Mouse (Mus musculus) midbrain, embryonic 13.5 days (tissue): Measurements from ENCODE around the gene Dirc2. TPM values are rescaled to one million over a fixed set of nuclear protein-coding genes. Genes with fewer than 3 reads are reported as not detected.

ENCODE experiments used
- ATAC-seq: fragments of 200-750 bp; cut with Nextera tagmentation; 2 replicates; pipeline ENCODE4 v1.8.0; 2017; ENCODE audit warnings: mild to moderate bottlenecking, moderate TSS enrichment, moderate library complexity
- H3K27ac ChIP-seq: fragments of 300-500 bp; sonication (generic); 2 replicates; pipeline ENCODE4 v1.5.1; 2015; ENCODE audit warnings: inconsistent platforms, mild to moderate bottlenecking, moderate library complexity
- H3K27me3 ChIP-seq: fragments of 300-500 bp; sonication (generic); 2 replicates; pipeline ENCODE4 v1.6.1; 2015; ENCODE audit warnings: mild to moderate bottlenecking, inconsistent platforms
- H3K36me3 ChIP-seq: fragments of 300-500 bp; sonication (generic); 2 replicates; pipeline ENCODE4 v1.6.1; 2015; ENCODE audit warnings: mild to moderate bottlenecking, inconsistent platforms
- H3K4me1 ChIP-seq: fragments of 300-500 bp; sonication (generic); replicated peaks from 2 replicates; pipeline ENCODE4 v1.6.1; 2015; ENCODE audit warnings: inconsistent platforms
- H3K4me2 ChIP-seq: fragments of 300-500 bp; sonication (generic); replicated peaks from 2 replicates; pipeline ENCODE4 v1.6.1; 2015; ENCODE audit warnings: moderate library complexity, mild to moderate bottlenecking, inconsistent platforms
- H3K4me3 ChIP-seq: fragments of 300-500 bp; sonication (generic); replicated peaks from 2 replicates; pipeline ENCODE4 v1.5.1; 2015; ENCODE audit warnings: mild to moderate bottlenecking, inconsistent platforms
- H3K9ac ChIP-seq: fragments of 300-500 bp; sonication (generic); replicated peaks from 2 replicates; pipeline ENCODE4 v1.6.1; 2015; ENCODE audit warnings: mild to moderate bottlenecking, inconsistent platforms
- H3K9me3 ChIP-seq: fragments of 300-500 bp; sonication (generic); 2 replicates; pipeline ENCODE4 v1.6.1; 2016; ENCODE audit warnings: mild to moderate bottlenecking, inconsistent platforms
- WGBS: fragments of 180-500 bp; shearing (Covaris S2); methylation state at CpG from one replicate; pipeline ENCODE4 v1.1.7; 2015; 5-methylcytosine and 5-hydroxymethylcytosine counted together
- polyA plus RNA-seq: library from polyadenylated mRNA; unstranded; fragments of >200 nt; fragmentation: Nextera tagmentation; extraction: Ambion mirVana; gene quantifications from 2 replicates; pipeline ENCODE4 v1.2.1, GENCODE M21; 2015

Gene Dirc2
- polyA plus RNA-seq, 1 experiment from 2014 or later = 27.9 TPM

DNA sequence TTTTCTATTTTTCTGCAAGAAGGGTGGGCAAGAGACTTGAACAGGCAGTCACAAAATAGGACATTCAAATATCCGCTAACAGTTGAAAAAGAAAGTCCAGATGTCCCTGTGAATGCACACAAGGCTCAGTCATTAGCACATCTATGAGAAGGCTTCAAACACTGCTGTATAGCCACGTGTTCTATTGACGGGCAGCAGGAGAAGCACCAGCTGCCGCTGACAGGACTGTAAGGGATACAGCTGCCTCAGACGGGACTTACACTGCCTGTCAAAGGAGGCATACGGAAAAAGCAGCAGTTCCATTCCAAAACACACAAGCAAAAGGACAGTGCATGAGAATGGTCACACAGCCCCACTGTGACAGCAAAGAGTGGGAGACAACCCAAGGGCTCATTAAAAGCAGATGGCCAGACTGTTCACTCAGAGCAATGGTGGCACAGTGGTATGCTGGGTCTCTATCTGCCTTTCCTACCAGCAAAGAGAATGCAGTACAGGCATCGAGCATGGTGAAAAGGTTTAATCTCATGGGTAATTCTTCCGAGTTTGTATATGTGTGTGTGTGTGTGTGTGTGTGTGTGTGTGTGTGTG is 39.9 kb downstream of the Dirc2 start:
- no peak overlapping the region for H3K4me3 ChIP-seq
- H3K4me1 ChIP-seq = peaks cover 11% of the 10 kb centered on the region
- H3K4me2 ChIP-seq = no peak overlapping the region
- no peaks in the 10 kb centered on the region for H3K27me3 ChIP-seq
- H3K9ac ChIP-seq = 0 out of 2 replicates have a peak overlapping the region, but pooled peaks have one; percentile 32
- peaks cover 22% of the 10 kb centered on the region for H3K36me3 ChIP-seq
- H3K9me3 ChIP-seq = no peaks in the 10 kb centered on the region
- peak overlapping the region; percentile 70 for H3K27ac ChIP-seq
- WGBS = 15% methylated on average over 8 of the region's 8 CpGs
- ATAC-seq = peak; percentile 96

DNA sequence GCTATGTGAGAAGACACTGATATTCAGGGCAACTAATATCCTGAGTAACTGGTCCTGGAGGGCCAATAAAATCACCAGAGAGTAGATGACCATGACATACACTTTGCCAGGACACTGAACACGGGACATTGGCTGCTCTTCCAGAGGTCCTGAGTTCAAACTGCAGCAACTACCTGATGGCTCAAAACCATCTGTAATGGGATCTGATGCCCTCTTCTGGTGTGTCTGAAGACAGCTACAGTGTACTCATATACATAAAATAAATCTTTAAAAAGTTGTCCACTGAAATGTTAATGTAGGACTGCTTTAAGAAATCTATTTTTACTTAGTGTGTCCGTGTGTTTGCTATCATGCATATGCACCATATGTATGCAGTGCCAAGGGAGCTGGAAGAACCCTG is 42.6 kb downstream of the Dirc2 start:
- no peak overlapping the region for H3K27ac ChIP-seq
- H3K4me2 ChIP-seq = no peak overlapping the region
- H3K4me3 ChIP-seq = no peak overlapping the region
- H3K9me3 ChIP-seq = no peaks in the 10 kb centered on the region
- peaks cover 16% of the 10 kb centered on the region for H3K36me3 ChIP-seq
- H3K9ac ChIP-seq = no peak overlapping the region
- ATAC-seq = no peak
- H3K4me1 ChIP-seq = peaks cover 11% of the 10 kb centered on the region
- H3K27me3 ChIP-seq = no peaks in the 10 kb centered on the region
- 89% methylated on average over 2 of the region's 2 CpGs for WGBS

DNA sequence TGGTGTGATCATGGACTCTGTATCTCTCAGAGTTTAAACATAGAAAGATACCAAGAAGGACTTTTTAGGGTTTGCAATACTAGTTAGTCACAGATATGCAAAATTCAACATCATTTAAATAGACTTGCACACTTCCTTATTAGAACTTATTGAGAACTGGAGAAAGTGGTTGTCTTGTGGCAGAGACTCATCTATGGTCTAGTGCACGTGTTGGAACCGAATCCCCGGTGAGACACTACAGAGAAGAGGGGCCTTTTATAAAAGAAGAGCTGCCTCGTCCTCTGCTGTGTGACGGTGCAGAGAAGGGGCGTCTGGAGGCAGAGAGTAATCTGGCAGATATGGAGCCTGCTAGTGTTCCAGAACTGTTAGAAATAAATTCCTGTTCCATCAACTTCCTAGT is 44.6 kb downstream of the Dirc2 start:
- no peaks in the 10 kb centered on the region for H3K9me3 ChIP-seq
- H3K4me2 ChIP-seq = no peak overlapping the region
- H3K4me1 ChIP-seq = peaks cover 11% of the 10 kb centered on the region
- H3K36me3 ChIP-seq = peaks cover 16% of the 10 kb centered on the region
- no peaks in the 10 kb centered on the region for H3K27me3 ChIP-seq
- WGBS = 55% methylated on average over 6 of the region's 6 CpGs
- H3K9ac ChIP-seq = no peak overlapping the region
- H3K27ac ChIP-seq = no peak overlapping the region
- ATAC-seq = no peak
- H3K4me3 ChIP-seq = no peak overlapping the region

DNA sequence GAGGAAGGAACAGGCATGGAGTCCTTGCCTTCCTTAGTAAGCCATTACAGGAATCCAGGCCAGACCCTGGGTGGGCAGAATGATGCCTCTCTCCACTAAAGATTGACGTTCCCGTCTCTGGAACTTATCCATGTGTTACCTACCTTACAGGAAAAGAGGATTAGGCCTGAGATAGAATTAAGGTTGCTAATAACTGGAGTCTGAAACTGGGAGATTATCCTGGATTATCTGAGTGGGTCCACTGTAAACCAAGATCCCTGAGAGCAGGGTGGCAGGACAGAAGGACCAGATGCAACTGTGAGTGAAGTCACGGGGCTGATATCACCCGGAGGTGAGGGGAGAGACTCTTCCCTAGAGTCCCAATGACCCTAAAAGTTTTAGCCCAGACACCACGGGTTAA is 51.4 kb downstream of the Dirc2 start:
- 77% methylated on average over 5 of the region's 5 CpGs for WGBS
- Histone ChIP-seq H3K4me3 (no peak overlapping the region), H3K27ac (no peak overlapping the region), H3K27me3 (no peaks in the 10 kb centered on the region), H3K9me3 (no peaks in the 10 kb centered on the region), H3K4me1 (no peaks in the 10 kb centered on the region; the same call in 1 of the 2 replicates), H3K36me3 (peaks cover 27% of the 10 kb centered on the region), H3K4me2 (no peak overlapping the region), H3K9ac (no peak overlapping the region)
- no peak for ATAC-seq

DNA sequence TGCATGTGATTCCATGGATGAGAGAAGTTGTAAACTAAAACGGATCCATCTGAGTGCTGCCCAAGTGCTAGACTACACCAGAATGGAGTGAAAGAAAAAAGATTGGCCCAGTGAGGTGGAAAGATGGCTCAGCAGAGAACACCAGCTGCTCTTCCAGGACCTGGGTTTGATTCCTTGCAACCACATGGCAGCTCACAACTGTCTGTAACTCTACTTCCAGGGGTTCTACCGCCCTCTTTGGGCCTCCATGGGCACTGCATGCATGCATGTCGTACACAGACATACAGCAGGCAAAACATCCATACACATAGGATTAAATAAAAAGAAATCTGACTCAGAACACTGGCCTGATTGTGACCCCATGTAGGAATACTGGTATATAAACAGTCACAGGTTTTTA is 52.9 kb downstream of the Dirc2 start:
- no peak for ATAC-seq

DNA sequence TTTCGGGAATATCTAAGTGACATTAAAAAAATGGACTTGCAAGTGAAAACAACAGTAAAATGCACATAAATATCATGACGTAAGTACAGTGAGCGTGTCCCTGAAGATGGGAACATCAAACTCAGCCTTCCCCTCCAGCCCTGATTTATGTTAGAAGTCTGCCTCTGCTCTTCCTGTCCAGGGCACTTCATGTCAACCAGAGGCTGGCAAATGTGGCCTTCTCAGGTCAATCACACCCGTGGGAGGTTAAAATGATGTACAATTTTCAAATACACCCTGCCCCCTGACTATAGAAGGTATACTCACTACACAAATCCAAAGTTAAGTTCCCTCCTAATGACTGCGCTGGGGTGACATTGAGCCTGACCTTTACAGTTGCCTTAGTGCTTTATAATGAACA is 53.4 kb downstream of the Dirc2 start:
- peaks cover 7% of the 10 kb centered on the region for H3K4me1 ChIP-seq
- no peak overlapping the region for H3K27ac ChIP-seq
- H3K4me2 ChIP-seq = no peak overlapping the region
- H3K9me3 ChIP-seq = no peaks in the 10 kb centered on the region
- no peaks in the 10 kb centered on the region for H3K27me3 ChIP-seq
- H3K4me3 ChIP-seq = no peak overlapping the region
- no peak for ATAC-seq
- H3K9ac ChIP-seq = no peak overlapping the region
- 97% methylated on average over 5 of the region's 5 CpGs for WGBS
- peaks cover 22% of the 10 kb centered on the region for H3K36me3 ChIP-seq

More for the DNA sequence above, 52.9 kb downstream of the Dirc2 start:
- Histone ChIP-seq H3K27me3 (no peaks in the 10 kb centered on the region), H3K36me3 (peaks cover 22% of the 10 kb centered on the region), H3K4me3 (no peak overlapping the region), H3K9ac (no peak overlapping the region), H3K4me2 (no peak overlapping the region), H3K9me3 (no peaks in the 10 kb centered on the region), H3K27ac (no peak overlapping the region), H3K4me1 (peaks cover 3% of the 10 kb centered on the region; the same call in 1 of the 2 replicates)
- 83% methylated on average over 3 of the region's 3 CpGs for WGBS

DNA sequence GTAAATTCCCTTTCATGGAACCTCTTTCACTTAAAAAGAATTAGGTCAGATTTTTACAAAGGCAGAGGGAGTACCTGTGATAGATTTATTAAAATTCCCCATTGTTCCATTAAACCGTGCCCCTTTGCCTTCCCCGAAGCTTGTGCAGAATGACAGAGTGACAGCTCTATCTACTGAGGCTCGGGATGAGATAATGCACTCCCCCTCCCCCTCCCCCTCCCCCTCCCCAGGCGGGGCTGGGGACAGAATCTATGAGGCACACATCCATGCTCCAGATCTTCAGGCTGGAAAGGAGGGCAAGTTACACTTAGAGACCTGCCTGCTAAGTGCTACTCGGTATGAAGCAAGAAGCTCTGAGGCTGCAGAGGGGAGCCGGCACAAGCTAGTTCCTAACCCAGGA is 53.8 kb downstream of the Dirc2 start:
- H3K36me3 ChIP-seq = peaks cover 22% of the 10 kb centered on the region
- H3K4me3 ChIP-seq = no peak overlapping the region
- H3K4me1 ChIP-seq = peaks cover 12% of the 10 kb centered on the region
- ATAC-seq = 0 out of 2 replicates have a peak, but pooled peaks have one; percentile 62
- H3K9ac ChIP-seq = no peak overlapping the region
- H3K9me3 ChIP-seq = no peaks in the 10 kb centered on the region
- no peak overlapping the region for H3K4me2 ChIP-seq
- WGBS = 53% methylated on average over 6 of the region's 6 CpGs
- no peak overlapping the region for H3K27ac ChIP-seq
- no peaks in the 10 kb centered on the region for H3K27me3 ChIP-seq

DNA sequence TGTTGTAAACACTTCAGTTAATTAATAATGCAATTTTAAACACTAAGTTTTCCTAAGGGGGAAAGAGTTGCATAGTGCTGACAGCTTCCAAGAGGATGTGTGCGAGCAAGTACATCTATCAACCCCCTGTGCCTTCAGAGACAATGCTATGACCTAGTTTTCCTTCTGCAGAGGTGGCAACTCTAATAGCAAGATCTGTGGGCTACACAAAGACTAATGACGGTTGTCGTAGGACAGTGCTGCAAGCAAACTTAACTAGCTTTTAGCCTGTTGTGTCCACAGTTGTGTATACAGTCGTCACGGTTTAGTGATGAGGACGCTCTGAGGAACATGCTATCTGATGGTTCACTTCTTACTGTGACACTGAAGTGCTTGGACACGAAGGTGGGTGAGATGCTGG is 54.5 kb downstream of the Dirc2 start:
- Histone ChIP-seq H3K4me1 (peaks cover 12% of the 10 kb centered on the region), H3K36me3 (peaks cover 22% of the 10 kb centered on the region), H3K9ac (no peak overlapping the region), H3K9me3 (no peaks in the 10 kb centered on the region), H3K27me3 (no peaks in the 10 kb centered on the region), H3K4me3 (no peak overlapping the region), H3K4me2 (no peak overlapping the region), H3K27ac (no peak overlapping the region)
- ATAC-seq = no peak
- 88% methylated on average over 7 of the region's 7 CpGs for WGBS

DNA sequence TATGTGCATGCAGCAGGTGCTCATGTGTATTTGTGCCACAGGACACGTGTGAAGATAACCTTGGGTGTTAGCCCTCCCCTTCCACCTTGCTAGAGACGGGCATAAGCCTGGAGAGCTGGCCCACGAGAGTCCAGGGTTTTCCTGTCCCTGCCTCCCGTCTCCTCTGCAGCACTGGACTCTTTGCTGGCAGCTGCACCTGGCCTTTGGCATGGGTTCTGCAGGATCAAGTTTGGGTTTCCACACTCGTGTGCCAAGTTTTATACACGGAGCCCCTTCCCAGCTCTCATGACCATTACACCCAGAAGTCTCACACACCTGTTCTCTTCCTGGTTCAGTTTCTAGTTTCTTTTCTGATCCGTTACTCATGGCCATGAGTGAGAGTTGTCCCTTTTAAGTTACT is 55.5 kb downstream of the Dirc2 start:
- WGBS = 91% methylated on average over 7 of the region's 7 CpGs

DNA sequence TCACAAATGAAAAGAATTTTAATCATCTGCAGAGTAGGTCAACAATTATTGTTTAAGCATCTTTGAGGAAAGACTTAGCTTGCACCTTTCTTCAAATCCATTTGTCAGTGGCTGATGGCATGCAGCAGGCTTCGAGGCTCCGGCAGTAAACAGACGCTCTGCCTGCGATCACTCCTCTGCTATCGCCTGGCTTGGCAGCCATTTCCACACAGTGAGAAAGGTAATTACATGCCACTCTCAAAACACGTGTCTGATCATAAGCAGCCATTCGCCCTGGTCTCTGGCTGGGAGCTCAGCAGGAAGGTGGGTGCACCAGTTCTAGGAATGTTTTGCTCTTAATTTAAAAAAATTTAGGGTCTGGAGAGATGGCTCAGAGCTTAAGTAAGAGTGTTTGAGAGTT is 58.2 kb downstream of the Dirc2 start:
- Histone ChIP-seq H3K9me3 (no peaks in the 10 kb centered on the region), H3K36me3 (no peaks in the 10 kb centered on the region), H3K4me3 (no peak overlapping the region), H3K27me3 (no peaks in the 10 kb centered on the region), H3K27ac (0 out of 2 replicates have a peak overlapping the region, but pooled peaks have one; percentile 30), H3K4me2 (no peak overlapping the region), H3K9ac (no peak overlapping the region), H3K4me1 (peaks cover 12% of the 10 kb centered on the region)
- WGBS = 62% methylated on average over 7 of the region's 7 CpGs
- ATAC-seq = peak; percentile 65; the same call in 1 of the 2 replicates

More for the DNA sequence above, 55.5 kb downstream of the Dirc2 start:
- Histone ChIP-seq H3K4me2 (no peak overlapping the region), H3K9ac (no peak overlapping the region), H3K27me3 (no peaks in the 10 kb centered on the region), H3K36me3 (peaks cover 16% of the 10 kb centered on the region), H3K4me3 (no peak overlapping the region), H3K4me1 (peaks cover 12% of the 10 kb centered on the region), H3K27ac (no peak overlapping the region), H3K9me3 (no peaks in the 10 kb centered on the region)
- ATAC-seq = no peak

DNA sequence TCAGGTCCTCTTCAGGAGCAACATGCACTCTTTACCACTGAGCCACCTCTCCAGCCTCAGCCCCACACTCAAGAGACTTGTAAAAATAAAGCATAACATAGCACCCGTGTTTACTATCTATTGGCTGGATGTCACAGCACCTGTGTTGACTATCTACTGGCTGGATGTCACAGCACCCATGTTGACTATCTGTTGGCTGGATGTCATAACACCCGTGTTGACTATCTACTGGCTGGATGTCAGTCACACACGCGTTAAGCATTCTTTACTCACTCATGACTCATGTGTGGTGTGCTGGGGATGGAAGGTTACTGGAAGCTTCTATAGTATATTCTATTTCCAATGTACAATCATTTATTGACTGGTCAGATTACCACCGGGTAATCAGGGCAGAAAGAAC is 62.2 kb downstream of the Dirc2 start:
- no peak overlapping the region for H3K4me2 ChIP-seq
- peaks cover 16% of the 10 kb centered on the region; the same call in 1 of the 2 replicates for H3K36me3 ChIP-seq
- H3K9ac ChIP-seq = no peak overlapping the region
- no peak overlapping the region for H3K27ac ChIP-seq
- no peaks in the 10 kb centered on the region for H3K27me3 ChIP-seq
- no peak for ATAC-seq
- peaks cover 15% of the 10 kb centered on the region for H3K4me1 ChIP-seq
- no peak overlapping the region for H3K4me3 ChIP-seq
- no peaks in the 10 kb centered on the region for H3K9me3 ChIP-seq
- 92% methylated on average over 5 of the region's 5 CpGs for WGBS

DNA sequence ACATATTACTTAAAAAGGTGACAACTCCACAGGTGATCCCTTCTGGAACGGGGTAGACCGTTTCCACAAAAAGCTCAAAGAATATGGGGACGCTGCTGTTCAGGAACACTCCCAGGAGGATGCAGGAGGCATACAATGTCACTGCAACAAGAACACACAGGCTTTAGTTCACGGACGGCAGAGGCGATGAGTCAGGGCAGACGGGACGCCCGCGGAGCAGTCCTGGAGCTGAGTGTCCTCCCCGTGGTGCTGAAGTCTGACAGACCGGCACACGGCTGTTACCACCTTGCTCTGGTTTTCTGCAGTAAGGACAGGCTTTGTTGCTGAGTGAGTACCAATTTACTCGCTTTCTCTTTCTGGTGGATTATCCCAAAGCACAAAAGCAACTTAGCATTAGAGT is 64.4 kb downstream of the Dirc2 start:
- no peak overlapping the region for H3K27ac ChIP-seq
- peaks cover 9% of the 10 kb centered on the region; the same call in 1 of the 2 replicates for H3K4me1 ChIP-seq
- no peaks in the 10 kb centered on the region for H3K27me3 ChIP-seq
- H3K9me3 ChIP-seq = no peaks in the 10 kb centered on the region
- H3K4me2 ChIP-seq = no peak overlapping the region
- no peak overlapping the region for H3K9ac ChIP-seq
- 66% methylated on average over 14 of the region's 14 CpGs for WGBS
- no peak for ATAC-seq
- peaks cover 16% of the 10 kb centered on the region; the same call in 1 of the 2 replicates for H3K36me3 ChIP-seq
- H3K4me3 ChIP-seq = no peak overlapping the region
